Mouse (Mus musculus): ENCODE measurements around the gene C8g. TPM values are rescaled to one million over a fixed set of nuclear protein-coding genes. Genes with fewer than 3 reads are reported as not detected.

C8g gene
- polyA plus RNA-seq, 1 experiment from 2014 or later = 17.4 TPM

DNA sequence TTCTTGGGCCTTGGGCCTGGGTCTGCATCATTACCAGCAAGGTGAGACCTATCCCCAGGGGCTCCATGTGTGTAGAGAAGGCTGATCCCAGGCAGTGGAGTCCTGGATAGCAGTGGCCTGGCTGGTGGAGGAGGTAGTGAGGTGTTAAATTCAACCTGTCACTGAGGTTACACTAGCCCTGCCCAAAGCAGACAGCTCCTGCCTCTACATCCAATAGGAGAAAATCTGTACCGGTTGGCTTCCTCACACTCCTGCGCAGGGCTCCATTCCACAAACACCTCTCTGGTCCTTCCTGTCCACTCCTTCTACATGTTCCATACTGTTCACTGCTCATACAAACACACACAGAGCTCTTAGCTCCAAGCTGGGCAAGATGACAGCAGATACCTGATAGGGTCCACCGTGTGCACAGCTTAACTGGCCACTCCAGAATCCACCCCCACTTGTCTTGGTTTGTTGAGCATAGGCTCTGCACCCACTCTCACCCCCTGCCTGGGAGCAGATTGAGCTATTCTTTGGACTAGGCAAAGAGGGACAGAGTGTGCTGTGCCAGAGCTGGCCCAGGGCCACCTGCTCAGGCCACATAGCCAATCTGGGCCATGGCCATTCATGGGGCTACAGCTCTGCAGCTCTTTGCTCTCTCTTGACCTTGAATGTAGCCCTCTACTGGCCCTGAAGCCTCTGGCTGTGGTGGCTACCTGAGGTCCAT is 23.4 kb downstream of the C8g start:
- H3K4me1 ChIP-seq = no peaks in the 10 kb centered on the region
- no peaks in the 10 kb centered on the region for H3K36me3 ChIP-seq
- no peak overlapping the region for H3K9ac ChIP-seq
- no peak for ATAC-seq
- 0 out of 2 replicates have a peak, but pooled peaks cover 3% of the 10 kb centered on the region for H3K27me3 ChIP-seq (replicated peaks)
- H3K9me3 ChIP-seq (replicated peaks) = no peaks in the 10 kb centered on the region
- H3K4me2 ChIP-seq = no peak overlapping the region
- no peak overlapping the region for H3K27ac ChIP-seq
- WGBS (ENCODE audit: insufficient replicate concordance) = 79% methylated on average over 3 of the region's 3 CpGs
- H3K4me3 ChIP-seq = no peak overlapping the region

DNA sequence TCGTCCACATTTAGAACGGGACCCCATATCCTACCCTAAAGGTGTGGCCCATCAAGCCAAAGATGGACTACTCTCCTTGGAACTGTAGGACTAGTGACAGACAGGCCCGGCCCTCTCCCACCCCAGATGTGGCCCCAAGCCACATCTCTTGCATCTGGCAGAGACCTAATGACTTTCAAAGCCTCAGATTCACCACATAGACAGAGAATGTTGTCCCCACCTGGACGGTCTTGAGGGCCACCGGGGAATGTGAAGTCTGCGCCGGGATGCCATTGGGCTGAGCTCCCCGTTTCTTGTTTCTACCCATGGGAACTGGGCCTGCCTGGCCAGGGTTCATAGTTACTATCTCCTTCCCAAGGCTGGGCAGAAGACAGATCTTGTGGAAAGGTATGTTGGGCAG is 24.0 kb downstream of the C8g start:
- WGBS (ENCODE audit: insufficient replicate concordance) = 68% methylated on average over 8 of the region's 8 CpGs
- no peak for ATAC-seq
- H3K4me3 ChIP-seq = no peak overlapping the region
- no peak overlapping the region for H3K4me2 ChIP-seq
- no peaks in the 10 kb centered on the region for H3K4me1 ChIP-seq
- no peaks in the 10 kb centered on the region for H3K9me3 ChIP-seq (replicated peaks)
- H3K36me3 ChIP-seq = no peaks in the 10 kb centered on the region
- no peak overlapping the region for H3K9ac ChIP-seq
- no peak overlapping the region for H3K27ac ChIP-seq
- H3K27me3 ChIP-seq (replicated peaks) = 0 out of 2 replicates have a peak, but pooled peaks cover 3% of the 10 kb centered on the region

DNA sequence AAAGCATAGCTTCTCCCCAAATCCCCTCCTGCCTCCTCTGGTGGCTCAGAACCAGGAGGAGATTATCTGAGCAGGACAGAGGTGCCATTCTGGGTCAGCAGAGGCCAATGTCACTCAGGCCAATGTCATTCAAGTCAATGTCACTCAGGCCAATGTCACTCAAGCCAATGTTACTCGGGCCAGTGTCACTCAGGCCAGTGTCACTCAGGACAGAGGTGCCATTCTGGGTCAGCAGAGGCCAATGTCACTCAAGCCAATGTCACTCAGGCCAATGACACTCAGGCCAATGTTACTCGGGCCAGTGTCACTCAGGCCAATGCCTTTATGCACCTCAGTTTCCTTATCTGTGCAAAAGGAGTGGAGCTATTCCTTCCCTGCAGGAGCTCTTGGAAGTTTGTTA is 29.0 kb downstream of the C8g start:
- H3K27ac ChIP-seq = no peak overlapping the region
- no peaks in the 10 kb centered on the region for H3K36me3 ChIP-seq
- ATAC-seq = no peak
- no peaks in the 10 kb centered on the region for H3K9me3 ChIP-seq (replicated peaks)
- H3K4me2 ChIP-seq = no peak overlapping the region
- 0 out of 2 replicates have a peak, but pooled peaks cover 14% of the 10 kb centered on the region for H3K27me3 ChIP-seq (replicated peaks)
- no peaks in the 10 kb centered on the region for H3K4me1 ChIP-seq
- 55% methylated on average over 2 of the region's 2 CpGs for WGBS (ENCODE audit: insufficient replicate concordance)
- no peak overlapping the region for H3K4me3 ChIP-seq
- H3K9ac ChIP-seq = no peak overlapping the region

DNA sequence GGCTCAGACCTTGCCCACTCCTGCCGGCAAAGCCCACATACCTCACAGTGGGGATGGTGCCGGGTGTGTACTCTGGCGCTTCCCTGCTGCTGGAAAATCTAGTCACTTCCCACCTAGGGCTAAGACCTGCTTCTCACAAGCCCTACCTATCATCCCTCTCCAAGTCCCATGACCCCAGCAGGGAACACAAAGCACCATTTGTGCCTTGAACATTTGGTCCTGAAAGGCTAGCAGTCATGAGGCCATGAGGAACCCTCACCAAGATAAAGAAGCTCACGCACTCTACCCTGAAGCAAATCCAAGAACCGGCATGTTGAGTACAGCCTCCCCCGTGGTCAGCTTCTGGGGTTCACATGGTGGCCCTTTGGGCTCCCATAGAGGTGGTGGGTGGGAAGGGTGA is 31.6 kb downstream of the C8g start, which contains the start of gene Ptgds:
Gene Ptgds (minus strand): TSS at position 78 of the 400 bp plus-strand sequence.
- Histone ChIP-seq H3K9ac (no peak within 1 kb of the TSS), H3K27ac (no peak within 1 kb of the TSS), H3K36me3 (no peaks in the 10 kb centered on the region), H3K27me3 (replicated peaks) (0 out of 2 replicates have a peak, but pooled peaks cover 14% of the 10 kb centered on the region), H3K4me1 (peaks cover 10% of the 10 kb centered on the region), H3K9me3 (replicated peaks) (no peaks in the 10 kb centered on the region), H3K4me3 (no peak within 1 kb of the TSS), H3K4me2 (no peak within 1 kb of the TSS)
- WGBS (ENCODE audit: insufficient replicate concordance) = 50% methylated on average over 6 of the region's 6 CpGs
- no peak for ATAC-seq

- H3K27me3 ChIP-seq (replicated peaks) = 0 out of 2 replicates have a peak, but pooled peaks cover 14% of the 10 kb centered on the region
- no peak overlapping the region for H3K4me2 ChIP-seq
- no peak overlapping the region for H3K9ac ChIP-seq
- 70% methylated on average over 10 of the region's 10 CpGs for WGBS (ENCODE audit: insufficient replicate concordance)
- H3K4me1 ChIP-seq = peaks cover 10% of the 10 kb centered on the region
- H3K4me3 ChIP-seq = no peak overlapping the region
- H3K9me3 ChIP-seq (replicated peaks) = no peaks in the 10 kb centered on the region
- no peaks in the 10 kb centered on the region for H3K36me3 ChIP-seq
- H3K27ac ChIP-seq = no peak overlapping the region
- ATAC-seq = no peak
Observed at GRCm38 (mm10) chr2:25468962-25469915, 32.3 kb downstream of the C8g start.

DNA sequence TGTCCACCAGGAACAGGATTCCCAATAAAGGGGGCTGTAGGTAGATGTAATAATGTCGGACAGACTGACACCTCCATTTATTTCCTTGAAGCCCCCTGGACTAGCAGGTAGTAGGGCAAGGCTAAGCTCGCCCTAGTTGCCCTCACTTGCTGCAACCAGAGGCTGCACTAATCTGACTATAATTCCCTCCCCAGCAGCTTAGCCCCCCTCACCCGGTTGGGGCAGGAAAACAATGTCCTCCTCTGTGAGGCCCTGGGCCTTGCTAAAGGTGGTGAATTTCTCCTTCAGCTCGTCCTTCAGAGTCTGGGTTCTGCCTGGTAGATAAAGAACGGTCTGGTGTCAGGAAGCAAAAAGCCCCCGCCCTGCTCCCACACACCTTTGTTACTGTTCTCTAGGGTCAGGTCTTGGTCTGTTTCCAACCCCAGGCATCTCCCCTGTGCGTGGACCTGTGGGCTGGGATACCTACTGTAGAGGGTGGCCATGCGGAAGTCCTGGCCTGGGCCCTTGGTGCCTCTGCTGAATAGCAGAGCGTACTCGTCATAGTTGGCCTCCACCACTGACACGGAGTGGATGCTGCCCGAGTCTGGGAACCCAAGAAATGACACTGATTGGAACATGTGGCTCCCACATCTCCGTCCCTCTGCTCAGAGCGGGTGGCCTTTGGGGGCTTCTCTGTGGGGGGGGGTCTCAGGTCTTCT is 33.8 kb downstream of the C8g start:
- Histone ChIP-seq H3K36me3 (no peaks in the 10 kb centered on the region), H3K27me3 (replicated peaks) (0 out of 2 replicates have a peak, but pooled peaks cover 14% of the 10 kb centered on the region), H3K9me3 (replicated peaks) (no peaks in the 10 kb centered on the region), H3K4me1 (peaks cover 10% of the 10 kb centered on the region), H3K4me2 (no peak overlapping the region), H3K9ac (no peak overlapping the region), H3K4me3 (no peak overlapping the region), H3K27ac (no peak overlapping the region)
- 59% methylated on average over 14 of the region's 14 CpGs for WGBS (ENCODE audit: insufficient replicate concordance)
- ATAC-seq = no peak

- H3K9me3 ChIP-seq (replicated peaks) = no peaks in the 10 kb centered on the region
- no peak overlapping the region for H3K9ac ChIP-seq
- ATAC-seq = no peak
- peak overlapping the region; percentile 12; the same call in 1 of the 2 replicates for H3K27ac ChIP-seq
- H3K36me3 ChIP-seq = no peaks in the 10 kb centered on the region
- no peak overlapping the region for H3K4me2 ChIP-seq
- WGBS (ENCODE audit: insufficient replicate concordance) = 21% methylated on average over 10 of the region's 10 CpGs
- H3K4me3 ChIP-seq = no peak overlapping the region
- 0 out of 2 replicates have a peak, but pooled peaks cover 14% of the 10 kb centered on the region for H3K27me3 ChIP-seq (replicated peaks)
- H3K4me1 ChIP-seq = peaks cover 16% of the 10 kb centered on the region
Observed at GRCm38 (mm10) chr2:25465816-25466635, 35.5 kb downstream of the C8g start.

- no peaks in the 10 kb centered on the region for H3K36me3 ChIP-seq
- no peak for ATAC-seq
- H3K4me1 ChIP-seq = peaks cover 20% of the 10 kb centered on the region
- WGBS (ENCODE audit: insufficient replicate concordance) = 50% methylated on average over 2 of the region's 2 CpGs
- 0 out of 2 replicates have a peak, but pooled peaks cover 14% of the 10 kb centered on the region for H3K27me3 ChIP-seq (replicated peaks)
- no peak overlapping the region for H3K4me3 ChIP-seq
- H3K4me2 ChIP-seq = no peak overlapping the region
- no peaks in the 10 kb centered on the region for H3K9me3 ChIP-seq (replicated peaks)
- H3K27ac ChIP-seq = peak overlapping the region; percentile 21; the same call in 1 of the 2 replicates
- no peak overlapping the region for H3K9ac ChIP-seq
Observed at GRCm38 (mm10) chr2:25465256-25465655, 36.3 kb downstream of the C8g start.

DNA sequence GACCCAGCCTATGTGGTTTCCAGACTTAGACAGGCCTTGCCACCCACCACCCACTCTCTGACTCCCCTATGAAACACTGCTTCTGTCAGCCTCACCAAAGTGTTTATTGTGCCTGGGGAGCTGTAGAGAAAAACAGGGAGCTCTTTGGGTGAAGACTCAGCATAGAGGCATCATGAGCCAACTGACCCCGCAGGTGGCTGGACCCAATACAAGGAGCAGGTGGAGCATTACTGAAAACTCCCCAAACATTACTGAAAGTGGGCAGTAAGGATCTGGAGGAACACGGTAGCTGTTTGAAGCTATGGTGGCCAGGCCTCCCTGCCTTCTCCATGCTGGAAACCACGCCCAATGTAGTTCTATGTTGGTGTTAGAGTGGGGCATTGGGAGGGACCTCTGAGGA is 37.9 kb downstream of the C8g start:
- Histone ChIP-seq H3K9ac (no peak overlapping the region), H3K9me3 (replicated peaks) (no peaks in the 10 kb centered on the region), H3K4me1 (peaks cover 35% of the 10 kb centered on the region), H3K4me3 (no peak overlapping the region), H3K4me2 (no peak overlapping the region), H3K36me3 (peaks cover under 1% of the 10 kb centered on the region; the same call in 1 of the 2 replicates), H3K27ac (no peak overlapping the region), H3K27me3 (replicated peaks) (0 out of 2 replicates have a peak, but pooled peaks cover 3% of the 10 kb centered on the region)
- no peak for ATAC-seq
- 81% methylated on average over 3 of the region's 3 CpGs for WGBS (ENCODE audit: insufficient replicate concordance)

GRCm38 (mm10) chr2:25461407-25461806 is 40.1 kb downstream of the C8g start:
- H3K4me2 ChIP-seq = peak overlapping the region; percentile 96
- peaks cover 6% of the 10 kb centered on the region; the same call in 1 of the 2 replicates for H3K36me3 ChIP-seq
- WGBS (ENCODE audit: insufficient replicate concordance) = 10% methylated on average over 3 of the region's 3 CpGs
- peaks cover 44% of the 10 kb centered on the region for H3K4me1 ChIP-seq
- no peaks in the 10 kb centered on the region for H3K27me3 ChIP-seq (replicated peaks)
- peak overlapping the region; percentile 45; the same call in 1 of the 2 replicates for H3K9ac ChIP-seq
- H3K9me3 ChIP-seq (replicated peaks) = no peaks in the 10 kb centered on the region
- ATAC-seq = no peak
- peak overlapping the region; percentile 79 for H3K4me3 ChIP-seq
- H3K27ac ChIP-seq = peak overlapping the region; percentile 90

Data from liver, embryonic 12.5 days (tissue).